Mouse (Mus musculus): ENCODE results near the gene Dhrs7b.
"Not testable (repeated sequence)": the region's sequence is repeated elsewhere in the genome, so short reads cannot be mapped to it uniquely, and the experiment has no call there.

Dhrs7b gene

GRCm38 (mm10) chr11:60830433-60831052 is at the start of gene Dhrs7b:
TSS of gene Dhrs7b (plus strand) at chr11:60830631.
- peak; percentile 79 to 83 for DNase-seq (ENCODE audit: low spot score in 2 of 2)

GRCm38 (mm10) chr11:60784179-60784922 is 46.1 kb upstream of the Dhrs7b start:
- no peak for DNase-seq (ENCODE audit: low spot score in 2 of 2)

- no peak for DNase-seq (ENCODE audit: low spot score in 2 of 2)
Observed at GRCm38 (mm10) chr11:60787595-60787994, 42.8 kb upstream of the Dhrs7b start.

DNA sequence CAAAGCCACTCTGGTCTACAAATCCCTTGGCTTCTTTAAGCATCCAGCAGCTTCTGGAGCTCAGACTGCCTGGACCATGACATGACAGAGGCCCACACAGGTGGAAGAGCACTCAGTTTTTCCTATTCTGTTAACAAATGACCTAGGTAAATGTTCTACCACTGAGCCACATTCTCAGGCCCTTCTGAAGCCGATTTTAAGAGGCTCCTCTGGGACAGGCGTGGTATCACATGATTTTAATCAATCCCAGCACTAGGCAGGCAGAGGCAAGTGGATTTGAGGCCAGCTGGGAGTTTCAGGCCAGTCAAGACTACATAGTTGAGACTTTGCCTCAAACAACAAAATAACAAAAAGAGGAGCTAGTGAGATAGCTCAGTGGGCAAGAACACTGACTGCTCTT is 40.0 kb upstream of the Dhrs7b start:
- no peak for DNase-seq (ENCODE audit: low spot score in 2 of 2)

- no peak for DNase-seq (ENCODE audit: low spot score in 2 of 2)
Observed at GRCm38 (mm10) chr11:60796342-60796741, 34.1 kb upstream of the Dhrs7b start.

- DNase-seq (ENCODE audit: low spot score in 2 of 2), result no peak
Observed at GRCm38 (mm10) chr11:60799977-60800376, 30.5 kb upstream of the Dhrs7b start.

GRCm38 (mm10) chr11:60800892-60801291 is 29.5 kb upstream of the Dhrs7b start:
- no peak for DNase-seq (ENCODE audit: low spot score in 2 of 2)

- no peak for DNase-seq (ENCODE audit: low spot score in 2 of 2)
Observed at GRCm38 (mm10) chr11:60808286-60809070, 22.0 kb upstream of the Dhrs7b start.

GRCm38 (mm10) chr11:60809546-60809945 is 20.9 kb upstream of the Dhrs7b start:
- no peak for DNase-seq (ENCODE audit: low spot score in 2 of 2)

DNA sequence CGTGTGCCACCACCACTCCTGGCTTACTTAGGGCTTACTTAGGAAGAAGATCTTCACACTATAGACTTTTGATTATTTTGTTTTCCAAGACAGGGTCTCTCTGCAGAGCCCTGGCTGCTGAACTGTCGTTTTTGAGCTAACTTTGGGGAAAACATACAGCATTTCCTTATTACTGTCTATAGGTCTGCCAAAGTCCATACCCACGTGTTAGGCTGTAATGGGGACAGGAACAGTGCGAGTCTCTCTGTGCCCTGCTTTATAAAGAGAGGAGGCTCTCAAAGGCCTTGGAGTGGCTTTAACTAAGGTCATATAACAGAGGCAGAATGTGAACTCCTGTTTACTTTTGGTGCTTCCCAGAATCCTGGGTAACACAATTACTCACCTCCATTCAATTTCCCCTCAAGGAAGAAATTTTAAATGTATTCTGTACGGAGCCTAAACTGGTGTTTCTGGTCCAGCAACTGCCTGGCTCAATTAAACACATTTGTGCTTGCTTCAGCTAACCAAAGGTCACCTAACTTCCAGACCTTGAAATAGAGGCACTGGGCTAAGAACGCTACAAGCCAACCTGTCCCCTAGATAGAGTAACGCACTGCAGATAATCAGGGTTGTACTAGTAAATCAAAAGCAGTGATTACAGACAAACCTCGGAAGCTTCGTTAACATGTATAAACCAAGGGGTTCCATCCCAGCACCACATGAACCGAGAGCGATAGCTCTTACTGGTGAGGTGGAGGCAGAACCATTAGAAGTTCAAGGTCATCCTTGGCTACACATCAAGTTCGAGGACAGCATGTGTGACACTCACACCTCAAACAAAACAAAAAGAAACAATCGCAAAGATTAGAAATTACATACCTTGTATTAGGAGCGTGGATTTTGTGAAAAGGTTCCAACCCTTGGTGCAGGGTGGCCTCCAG is 20.1 kb upstream of the Dhrs7b start:
- no peak for DNase-seq (ENCODE audit: low spot score in 2 of 2)

DNA sequence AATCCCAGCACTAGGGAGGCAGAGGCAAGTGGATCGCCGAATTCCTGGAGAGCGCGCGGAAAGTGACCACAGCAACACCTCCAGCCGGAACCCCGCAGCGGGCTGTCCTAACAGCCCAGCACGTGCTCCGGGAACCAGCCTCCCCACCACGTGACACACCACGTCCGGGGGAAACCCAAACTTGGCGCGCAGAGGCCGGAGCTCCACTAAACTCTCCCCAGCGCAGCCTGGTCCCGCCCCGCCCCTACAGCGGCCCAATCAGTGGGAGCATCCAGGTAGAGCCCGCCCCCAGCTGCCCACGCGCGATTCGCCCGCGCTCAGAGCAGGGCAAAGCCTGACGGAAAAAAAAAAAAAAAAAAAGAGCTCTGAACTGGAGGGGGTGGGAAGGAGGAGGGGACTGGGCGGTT is 19.4 kb upstream of the Dhrs7b start:
- DNase-seq (ENCODE audit: low spot score in 2 of 2), result peak; percentile 76 to 91

- not testable (repeated sequence) for DNase-seq (ENCODE audit: low spot score in 2 of 2)
Observed at GRCm38 (mm10) chr11:60811618-60812017, 18.8 kb upstream of the Dhrs7b start, which contains the start of gene Shmt1. TSS of gene Shmt1 (minus strand) at chr11:60811718.

- no peak for DNase-seq (ENCODE audit: low spot score in 2 of 2)
Observed at GRCm38 (mm10) chr11:60816398-60816797, 14.0 kb upstream of the Dhrs7b start.

- no peak for DNase-seq (ENCODE audit: low spot score in 2 of 2)
Observed at GRCm38 (mm10) chr11:60823771-60824170, 6.7 kb upstream of the Dhrs7b start.

DNA sequence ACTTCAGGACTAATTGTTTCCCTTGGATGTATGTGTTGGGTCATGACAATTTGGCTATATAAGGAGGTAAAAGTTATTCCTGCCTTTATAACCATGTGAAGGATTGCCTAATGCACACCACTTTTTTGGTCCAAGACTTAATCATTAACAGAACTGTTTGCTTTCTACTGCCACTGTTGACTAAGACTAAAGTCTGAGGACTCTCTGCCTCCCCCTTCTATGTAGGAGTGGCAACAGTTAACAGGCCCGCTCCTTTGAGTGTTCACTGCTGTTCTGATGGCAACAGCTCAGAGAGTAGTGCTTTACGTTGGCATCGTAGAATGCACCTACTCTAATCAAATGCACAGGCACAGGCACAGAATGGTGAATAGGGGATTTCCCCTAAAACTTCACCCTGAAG is 5.2 kb upstream of the Dhrs7b start:
- no peak for DNase-seq (ENCODE audit: low spot score in 2 of 2)

DNA sequence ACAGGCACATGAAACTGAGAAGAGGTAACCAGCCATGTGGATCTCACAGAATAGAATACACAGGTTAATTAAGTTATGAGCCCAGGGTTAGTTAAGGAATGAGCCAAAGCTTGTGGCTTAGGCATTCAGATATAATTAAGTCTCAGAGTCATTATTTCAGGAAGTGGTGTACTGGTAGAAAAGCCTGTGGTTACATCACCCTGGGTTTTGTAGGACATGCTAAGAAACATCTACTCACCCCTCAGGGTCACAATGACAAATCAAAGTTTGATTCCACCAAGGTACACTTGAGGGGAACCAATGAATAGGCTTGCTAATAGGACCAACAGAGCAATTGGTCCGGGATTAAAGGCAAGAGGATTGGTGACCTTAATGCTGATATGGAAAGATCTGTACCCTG is 3.7 kb upstream of the Dhrs7b start:
- DNase-seq (ENCODE audit: low spot score in 2 of 2), result no peak

DNA sequence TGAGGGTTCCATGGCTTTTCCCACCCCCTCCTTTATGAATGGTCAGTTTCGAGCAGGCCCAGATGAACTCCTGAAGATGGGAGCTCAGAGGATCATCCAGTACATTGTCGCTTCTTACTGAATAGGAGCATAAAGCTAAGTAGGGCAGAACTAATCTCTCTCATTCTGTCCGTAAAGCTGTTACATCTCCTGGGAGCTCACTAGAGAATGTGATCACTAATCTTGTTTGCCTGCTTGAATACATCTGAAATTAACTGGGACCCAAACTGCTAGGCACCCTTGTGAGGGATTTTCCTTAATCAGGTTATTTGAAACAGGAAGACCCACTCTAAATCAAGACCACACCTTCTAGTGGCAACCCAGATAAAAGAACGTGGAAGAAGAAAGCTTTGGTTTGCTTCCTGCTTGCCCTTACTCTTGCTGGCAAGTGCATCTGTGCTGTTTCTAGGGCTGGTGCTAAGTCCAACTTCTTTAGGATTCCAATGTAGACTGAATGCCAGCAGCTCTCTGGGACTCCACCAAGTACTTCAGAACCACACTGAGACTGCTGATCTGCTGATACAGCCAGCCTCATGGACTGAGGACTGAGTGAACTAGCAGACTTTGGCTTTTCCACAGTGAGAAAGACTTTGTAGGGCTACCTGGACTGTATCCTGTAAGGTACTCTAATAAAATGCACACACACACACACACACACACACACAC is 3.0 kb upstream of the Dhrs7b start:
- no peak for DNase-seq (ENCODE audit: low spot score in 2 of 2)

DNA sequence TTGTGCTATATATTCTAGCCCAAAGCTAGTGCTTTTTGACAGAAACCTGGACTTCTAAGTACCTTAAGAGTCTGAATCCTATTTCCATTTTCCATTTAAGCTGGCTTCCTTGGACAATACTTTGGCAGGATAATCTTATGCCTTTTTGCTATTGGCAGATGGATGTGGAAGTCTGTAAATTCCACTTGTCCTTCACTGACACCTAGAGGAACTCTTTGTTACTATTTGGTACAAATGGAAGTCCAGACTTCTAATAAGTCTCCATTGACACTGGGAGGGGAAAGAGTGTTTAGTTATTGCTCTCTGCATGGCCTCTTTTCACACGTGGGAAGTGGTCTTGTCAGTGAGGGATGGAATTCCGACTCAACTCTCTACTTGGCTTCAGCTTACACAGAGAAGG is 1.5 kb upstream of the Dhrs7b start:
- DNase-seq (ENCODE audit: low spot score in 2 of 2), result no peak

DNA sequence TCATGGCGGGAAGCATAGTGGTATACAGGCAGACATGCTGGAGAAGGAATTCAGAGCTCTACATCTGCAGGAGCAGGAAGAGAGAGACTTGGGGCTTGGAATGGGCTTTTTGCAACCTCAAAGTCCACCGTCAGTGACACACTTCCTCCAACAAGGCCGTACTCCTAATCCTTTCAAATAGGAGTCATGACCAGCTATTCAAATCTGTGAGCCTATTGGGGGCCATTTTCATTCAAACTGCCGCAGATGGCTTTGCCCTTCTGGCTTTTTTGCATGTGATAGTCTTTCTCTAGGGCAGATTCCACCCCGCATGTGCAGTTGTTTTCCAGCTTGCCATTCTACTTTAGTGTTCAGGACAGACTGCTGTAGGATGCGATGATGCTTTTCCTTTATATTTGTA is 6.5 kb downstream of the Dhrs7b start:
- DNase-seq (ENCODE audit: low spot score in 2 of 2), result no peak

DNA sequence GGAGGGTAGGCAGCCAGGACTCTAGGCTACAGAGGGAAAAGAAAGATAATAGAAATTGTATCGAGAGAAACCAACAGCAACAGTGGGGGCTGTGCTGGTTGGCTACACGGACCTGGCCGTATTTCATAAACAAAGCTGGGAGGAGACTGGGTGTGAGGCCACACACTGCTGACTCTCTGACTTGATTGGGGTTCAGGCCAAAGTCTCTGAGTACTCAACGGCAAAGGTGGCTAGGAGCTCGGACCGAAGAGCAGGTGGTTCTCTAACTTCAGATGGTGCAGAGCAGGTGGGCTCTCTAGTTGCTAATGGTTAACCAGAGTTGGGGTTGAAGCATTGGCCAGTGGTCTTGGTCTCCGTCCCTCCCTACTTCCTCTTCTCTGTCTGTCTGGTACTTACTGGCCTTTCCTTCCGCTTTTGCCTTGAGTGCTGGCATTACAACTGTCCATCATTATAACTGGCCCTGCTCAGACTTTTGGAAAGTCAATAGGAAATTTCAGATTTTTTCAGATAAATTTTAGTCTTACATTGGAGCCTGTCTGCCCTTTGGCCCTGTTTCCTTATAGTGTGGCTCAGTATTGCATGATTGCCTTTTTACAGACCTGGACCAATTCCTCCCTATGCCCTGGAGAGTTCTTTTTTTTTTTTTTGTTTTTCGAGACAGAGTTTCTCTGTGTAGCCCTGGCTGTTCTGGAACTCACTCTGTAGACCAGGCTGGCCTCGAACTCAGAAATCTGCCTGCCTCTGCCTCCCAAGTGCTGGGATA is 7.4 kb downstream of the Dhrs7b start:
- DNase-seq (ENCODE audit: low spot score in 2 of 2), result no peak

Data from spleen, postnatal 10 days (tissue).